Mouse (Mus musculus): Measurements from ENCODE around the gene Apol7a. TPM values are rescaled to one million over a fixed set of nuclear protein-coding genes. Genes with fewer than 3 reads are reported as not detected.

The Apol7a gene
- polyA plus RNA-seq, 1 experiment = not detected

GRCm38 (mm10) chr15:77384340-77385030 lies 14.4 kb downstream of the Apol7a start:
- no peak for DNase-seq (ENCODE audit: low read depth)
- TF ChIP-seq CTCF (IDR thresholded peaks at IDR 0.05; ENCODE audit: borderline replicate concordance, extremely low read depth, insufficient read depth, insufficient read length) (no peak), POLR2A (IDR thresholded peaks at IDR 0.05; ENCODE audit: borderline replicate concordance, extremely low read depth, insufficient read depth, insufficient read length, poor library complexity, severe bottlenecking) (no peak)

- no peak for TF ChIP-seq POLR2A (IDR thresholded peaks at IDR 0.05; ENCODE audit: borderline replicate concordance, extremely low read depth, insufficient read depth, insufficient read length, poor library complexity, severe bottlenecking)
- no peak for DNase-seq (ENCODE audit: low read depth)
Measured at GRCm38 (mm10) chr15:77382880-77383279, 16.0 kb downstream of the Apol7a start.

GRCm38 (mm10) chr15:77382271-77382850 lies 16.5 kb downstream of the Apol7a start:
- TF ChIP-seq POLR2A (IDR thresholded peaks at IDR 0.05; ENCODE audit: borderline replicate concordance, extremely low read depth, insufficient read depth, insufficient read length, poor library complexity, severe bottlenecking) (no peak), CTCF (IDR thresholded peaks at IDR 0.05; ENCODE audit: borderline replicate concordance, extremely low read depth, insufficient read depth, insufficient read length) (no peak)
- DNase-seq (ENCODE audit: low read depth) = no peak

- DNase-seq (ENCODE audit: low read depth) = no peak
- no peak for TF ChIP-seq POLR2A (IDR thresholded peaks at IDR 0.05; ENCODE audit: borderline replicate concordance, extremely low read depth, insufficient read depth, insufficient read length, poor library complexity, severe bottlenecking)
- TF ChIP-seq CTCF (IDR thresholded peaks at IDR 0.05; ENCODE audit: borderline replicate concordance, extremely low read depth, insufficient read depth, insufficient read length) = no peak
Measured at GRCm38 (mm10) chr15:77381481-77381880, 17.4 kb downstream of the Apol7a start.

- TF ChIP-seq POLR2A (IDR thresholded peaks at IDR 0.05; ENCODE audit: borderline replicate concordance, extremely low read depth, insufficient read depth, insufficient read length, poor library complexity, severe bottlenecking) (no peak), CTCF (IDR thresholded peaks at IDR 0.05; ENCODE audit: borderline replicate concordance, extremely low read depth, insufficient read depth, insufficient read length) (no peak)
- no peak for DNase-seq (ENCODE audit: low read depth)
Measured at GRCm38 (mm10) chr15:77379921-77380320, 19.0 kb downstream of the Apol7a start.

- TF ChIP-seq CTCF (IDR thresholded peaks at IDR 0.05; ENCODE audit: borderline replicate concordance, extremely low read depth, insufficient read depth, insufficient read length) = no peak
- no peak for TF ChIP-seq POLR2A (IDR thresholded peaks at IDR 0.05; ENCODE audit: borderline replicate concordance, extremely low read depth, insufficient read depth, insufficient read length, poor library complexity, severe bottlenecking)
- no peak for DNase-seq (ENCODE audit: low read depth)
Measured at GRCm38 (mm10) chr15:77377419-77377818, 21.5 kb downstream of the Apol7a start.

GRCm38 (mm10) chr15:77376920-77377319 lies 22.0 kb downstream of the Apol7a start:
- TF ChIP-seq POLR2A (IDR thresholded peaks at IDR 0.05; ENCODE audit: borderline replicate concordance, extremely low read depth, insufficient read depth, insufficient read length, poor library complexity, severe bottlenecking) (no peak), CTCF (IDR thresholded peaks at IDR 0.05; ENCODE audit: borderline replicate concordance, extremely low read depth, insufficient read depth, insufficient read length) (no peak)
- DNase-seq (ENCODE audit: low read depth) = no peak

- no peak for TF ChIP-seq POLR2A (IDR thresholded peaks at IDR 0.05; ENCODE audit: borderline replicate concordance, extremely low read depth, insufficient read depth, insufficient read length, poor library complexity, severe bottlenecking)
- TF ChIP-seq CTCF (IDR thresholded peaks at IDR 0.05; ENCODE audit: borderline replicate concordance, extremely low read depth, insufficient read depth, insufficient read length) = no peak
- DNase-seq (ENCODE audit: low read depth) = no peak
Measured at GRCm38 (mm10) chr15:77370588-77370987, 28.3 kb downstream of the Apol7a start.

- no peak for DNase-seq (ENCODE audit: low read depth)
- TF ChIP-seq CTCF (IDR thresholded peaks at IDR 0.05; ENCODE audit: borderline replicate concordance, extremely low read depth, insufficient read depth, insufficient read length) (no peak), POLR2A (IDR thresholded peaks at IDR 0.05; ENCODE audit: borderline replicate concordance, extremely low read depth, insufficient read depth, insufficient read length, poor library complexity, severe bottlenecking) (no peak)
Measured at GRCm38 (mm10) chr15:77369981-77370380, 28.9 kb downstream of the Apol7a start.

- DNase-seq (ENCODE audit: low read depth) = no peak
- no peak for TF ChIP-seq CTCF (IDR thresholded peaks at IDR 0.05; ENCODE audit: borderline replicate concordance, extremely low read depth, insufficient read depth, insufficient read length)
- no peak for TF ChIP-seq POLR2A (IDR thresholded peaks at IDR 0.05; ENCODE audit: borderline replicate concordance, extremely low read depth, insufficient read depth, insufficient read length, poor library complexity, severe bottlenecking)
Measured at GRCm38 (mm10) chr15:77368818-77369320, 30.0 kb downstream of the Apol7a start.

GRCm38 (mm10) chr15:77368148-77368547 lies 30.8 kb downstream of the Apol7a start:
- peak; percentile 96 for DNase-seq (ENCODE audit: low read depth)
- no peak for TF ChIP-seq POLR2A (IDR thresholded peaks at IDR 0.05; ENCODE audit: borderline replicate concordance, extremely low read depth, insufficient read depth, insufficient read length, poor library complexity, severe bottlenecking)
- TF ChIP-seq CTCF (IDR thresholded peaks at IDR 0.05; ENCODE audit: borderline replicate concordance, extremely low read depth, insufficient read depth, insufficient read length) = peak; percentile 99

- DNase-seq (ENCODE audit: low read depth) = peak; percentile 53
- TF ChIP-seq POLR2A (IDR thresholded peaks at IDR 0.05; ENCODE audit: borderline replicate concordance, extremely low read depth, insufficient read depth, insufficient read length, poor library complexity, severe bottlenecking) (no peak), CTCF (IDR thresholded peaks at IDR 0.05; ENCODE audit: borderline replicate concordance, extremely low read depth, insufficient read depth, insufficient read length) (no peak)
Measured at GRCm38 (mm10) chr15:77367504-77367903, 31.4 kb downstream of the Apol7a start.

Data from brain, embryonic 14.5 days (tissue).